Comparison of ENCODE assay signal across 8 mouse cellular contexts in genomic region chr1:75342874-75343416, GRCm38 (mm10). TPM values are rescaled to one million over a fixed set of nuclear protein-coding genes. Genes with fewer than 3 reads are reported as not detected.
DNase-seq lines count a peak whose midpoint lies in the region; ATAC-seq and TF ChIP-seq lines count a peak whose summit lies in the region.
"Had no signal": no experiment of that assay in that cellular context is flagged by ENCODE, and none has a peak within 500 bp of the region (broad histone marks: within the 10 kb centered on the region; RNA-seq: fewer than 3 reads in every experiment).

No protein-coding gene starts in this region.

- no peak overlapping the region for H3ac ChIP-seq in C2C12 (ENCODE audit: control insufficient read depth, insufficient read length, low read depth)

- no peak overlapping the region for H3K27ac ChIP-seq in forebrain, embryonic 11.5 days (ENCODE audit: low read depth, low read length)
- 0 out of 2 replicates have a peak overlapping the region, but pooled peaks have one; percentile 82 for H3K27ac ChIP-seq in kidney, postnatal 0 days

- no peak overlapping the region for H3K4me2 ChIP-seq in forebrain, embryonic 11.5 days (ENCODE audit: low read depth, low read length, severe bottlenecking)
- no peak overlapping the region for H3K4me2 ChIP-seq in kidney, postnatal 0 days (ENCODE audit: low read length)
- H3K4me2 ChIP-seq: heart, embryonic 15.5 days had no signal

- peak; percentile 83 for TF ChIP-seq CTCF in C2C12 (IDR thresholded peaks at IDR 0.05; ENCODE audit: control insufficient read depth, insufficient read depth, insufficient read length)
- peak; percentile 97 for TF ChIP-seq CTCF in kidney, postnatal 0 days (IDR thresholded peaks at IDR 0.05; ENCODE audit: low read depth)

- no peak overlapping the region for H3K4me3 ChIP-seq in C2C12 (ENCODE audit: insufficient read depth, poor library complexity, severe bottlenecking)
- H3K4me3 ChIP-seq in forebrain, embryonic 11.5 days (ENCODE audit: low read depth, low read length) = no peak overlapping the region
- no peak overlapping the region for H3K4me3 ChIP-seq in kidney, postnatal 0 days (replicated peaks; ENCODE audit: low read depth, low read length)
- H3K4me3 ChIP-seq: heart, embryonic 15.5 days had no signal

- H3K9me3 ChIP-seq in forebrain, embryonic 11.5 days (ENCODE audit: control insufficient read depth, low read length) = no peaks in the 10 kb centered on the region
- H3K9me3 ChIP-seq in kidney, postnatal 0 days (replicated peaks; ENCODE audit: low read length) = no peaks in the 10 kb centered on the region
- H3K9me3 ChIP-seq: heart, embryonic 15.5 days had no signal

- H3K27me3 ChIP-seq in C2C12 (ENCODE audit: control insufficient read depth, insufficient read depth, insufficient read length) = no peaks in the 10 kb centered on the region
- no peaks in the 10 kb centered on the region; the same call in 1 of the 2 replicates for H3K27me3 ChIP-seq in forebrain, embryonic 11.5 days (ENCODE audit: control insufficient read depth, insufficient read depth, low read length)
- no peaks in the 10 kb centered on the region for H3K27me3 ChIP-seq in kidney, postnatal 0 days (ENCODE audit: insufficient read depth, low read length)

- no peak overlapping the region for H3K9ac ChIP-seq in forebrain, embryonic 11.5 days (ENCODE audit: low read length)
- no peak overlapping the region for H3K9ac ChIP-seq in kidney, postnatal 0 days (ENCODE audit: low read depth, low read length)
- H3K9ac ChIP-seq: heart, embryonic 15.5 days had no signal

- no peaks in the 10 kb centered on the region for H3K36me3 ChIP-seq in C2C12 (ENCODE audit: control insufficient read depth, insufficient read depth)
- no peaks in the 10 kb centered on the region for H3K36me3 ChIP-seq in forebrain, embryonic 11.5 days (ENCODE audit: control insufficient read depth, insufficient read depth, low read length)
- no peaks in the 10 kb centered on the region for H3K36me3 ChIP-seq in kidney, postnatal 0 days (ENCODE audit: insufficient read depth, low read length)
- H3K36me3 ChIP-seq: heart, embryonic 15.5 days had no signal

- peak; percentile 91 for DNase-seq in 3T3-L1 (ENCODE audit: low read depth, low spot score)
- DNase-seq in c-Kit-positive CD71-negative TER-119-negative erythroid progenitor cells, embryonic 14.5 days (ENCODE audit: low read depth) = peak; percentile 18
- DNase-seq in forebrain, embryonic 11.5 days (ENCODE audit: low spot score) = peak; percentile 72
- DNase-seq in kidney, postnatal 0 days (ENCODE audit: low spot score) = peak; percentile 92
- peak; percentile 55 to 68 for DNase-seq in lung, adult 18-20 months
- DNase-seq in retina, postnatal 7 days (ENCODE audit: low read depth, low spot score) = peak; percentile 59

- H3K79me3 ChIP-seq in C2C12 (ENCODE audit: low read depth) = no peaks in the 10 kb centered on the region

- peaks cover 10% of the 10 kb centered on the region for H3K4me1 ChIP-seq in forebrain, embryonic 11.5 days (replicated peaks; ENCODE audit: control insufficient read depth, insufficient read depth, low read length)
- peaks cover 28% of the 10 kb centered on the region for H3K4me1 ChIP-seq in kidney, postnatal 0 days (replicated peaks; ENCODE audit: insufficient read depth, low read length)

- ATAC-seq in forebrain, embryonic 11.5 days (replicated peaks; ENCODE audit: low FRiP score) = no peak
- no peak for ATAC-seq in kidney, postnatal 0 days (replicated peaks; ENCODE audit: low FRiP score, low read depth)

- 2% methylated on average over 8 of the region's 8 CpGs for WGBS in forebrain, embryonic 11.5 days
- 1% methylated on average over 8 of the region's 8 CpGs for WGBS in kidney, postnatal 0 days

- H3K79me2 ChIP-seq in C2C12 (ENCODE audit: control insufficient read depth, insufficient read depth) = no peaks in the 10 kb centered on the region

TF ChIP-seq in C2C12, 6 proteins besides CTCF, POLR2A, EP300 and RAD21:
- TF ChIP-seq USF1 (IDR thresholded peaks at IDR 0.05; ENCODE audit: low read depth) = no peak
- no peak for TF ChIP-seq FOSL1 (IDR thresholded peaks at IDR 0.05; ENCODE audit: insufficient read depth, low read length, poor library complexity, severe bottlenecking)
- TF ChIP-seq MYOG (IDR thresholded peaks at IDR 0.05; ENCODE audit: control insufficient read depth, extremely low read depth, insufficient read length) = no peak
- TF ChIP-seq MYOD1 (IDR thresholded peaks at IDR 0.05; ENCODE audit: control insufficient read depth, insufficient read length, low read depth) = no peak
- TF ChIP-seq CEBPB (IDR thresholded peaks at IDR 0.05; ENCODE audit: low read depth) = no peak

RNA-seq across cellular contexts. Expression of gene Des, which starts 17.2 kb away (rescaled TPM):
- 657 TPM for polyA plus RNA-seq in C2C12 (2012; fragmentation: generic; extraction: Trizol)
- polyA plus RNA-seq in forebrain, embryonic 11.5 days (2014; fragmentation: Nextera tagmentation; extraction: Ambion mirVana) = 0.86 and 1.5 TPM in 2 replicates
- polyA plus RNA-seq in kidney, postnatal 0 days (2015; fragmentation: Nextera tagmentation; extraction: Ambion mirVana) = 18.6 and 19.1 TPM in 2 replicates

RNA-seq across cellular contexts. Expression of gene Dnpep, which starts 25.2 kb away (rescaled TPM):
- polyA plus RNA-seq in C2C12 (2012; fragmentation: generic; extraction: Trizol) = 134 TPM
- 125 and 129 TPM in 2 replicates for polyA plus RNA-seq in forebrain, embryonic 11.5 days (2014; fragmentation: Nextera tagmentation; extraction: Ambion mirVana)
- 128 and 137 TPM in 2 replicates for polyA plus RNA-seq in kidney, postnatal 0 days (2015; fragmentation: Nextera tagmentation; extraction: Ambion mirVana)

RNA-seq across cellular contexts. Expression of gene Speg, which starts 32.2 kb away (rescaled TPM):
- polyA plus RNA-seq in C2C12 (2012; fragmentation: generic; extraction: Trizol) = 29.4 TPM
- polyA plus RNA-seq in forebrain, embryonic 11.5 days (2014; fragmentation: Nextera tagmentation; extraction: Ambion mirVana) = 14.1 and 16.0 TPM in 2 replicates
- polyA plus RNA-seq in kidney, postnatal 0 days (2015; fragmentation: Nextera tagmentation; extraction: Ambion mirVana) = 40.1 and 44.3 TPM in 2 replicates

Comparison
In these comparisons a context has a peak if more than half of its experiments do, and no peak if none do; other contexts are left out.
1. DNase-seq: peak in every context shown above with its lines; median percentile 92 in kidney, postnatal 0 days; 91 in 3T3-L1; 72 in forebrain, embryonic 11.5 days; 62 in lung, adult 18-20 months; 59 in retina, postnatal 7 days; 18 in c-Kit-positive CD71-negative TER-119-negative erythroid progenitor cells, embryonic 14.5 days.
2. RNA of gene Des, which starts 17.2 kb away (polyA plus RNA-seq): 657 TPM in C2C12 (single experiment); 18.6 to 19.1 TPM in kidney, postnatal 0 days and 0.86 to 1.5 TPM in forebrain, embryonic 11.5 days; every median in the first group is over 10 times any median in the second.